Mouse (Mus musculus) pancreas, adult 10 weeks (tissue): ENCODE results near the gene Olfr688. TPM values are rescaled to one million over a fixed set of nuclear protein-coding genes. Genes with fewer than 3 reads are reported as not detected.

Source experiments
- polyA plus RNA-seq: library from polyadenylated mRNA; stranded (reverse); fragments of 350-450 nt; fragmentation: Illumina TruSeq; extraction: RNeasy Lipid Tissue Mini Kit (QIAGEN cat#74804); gene quantifications from one replicate; pipeline ENCODE4 v1.2.3, GENCODE M21; 2015; ENCODE audit warnings: low read depth, low replicate concordance; ENCODE audit not compliant: insufficient read depth

Olfr688 gene
- polyA plus RNA-seq: not detected

GRCm38 (mm10) chr7:105287795-105288194 lies at the start of gene Olfr688:
TSS of gene Olfr688 (plus strand) at chr7:105288095.

GRCm38 (mm10) chr7:105310865-105311264 lies 23.0 kb downstream of the Olfr688 start, which contains the start of gene Olfr689:
TSS of gene Olfr689 (plus strand) at chr7:105311165.

GRCm38 (mm10) chr7:105334004-105334403 lies 46.1 kb downstream of the Olfr688 start, which contains the start of gene Olfr690:
TSS of gene Olfr690 (minus strand) at chr7:105334104.

Other genes starting within 250 kb of the Olfr688 start
- gene Olfr677, start 236.7 kb upstream of the Olfr688 start, polyA plus RNA-seq: not detected
- not detected for gene Olfr678, start 223.6 kb upstream of the Olfr688 start, polyA plus RNA-seq
- gene Olfr679, start 206.9 kb upstream of the Olfr688 start, polyA plus RNA-seq: not detected
- gene Olfr680-ps1, start 195.3 kb upstream of the Olfr688 start, polyA plus RNA-seq: not detected
- not detected for gene Olfr681, start 171.3 kb upstream of the Olfr688 start, polyA plus RNA-seq
- not detected for gene Olfr683, start 141.1 kb upstream of the Olfr688 start, polyA plus RNA-seq
- not detected for gene Olfr684, start 124.4 kb upstream of the Olfr688 start, polyA plus RNA-seq
- gene Olfr685, start 102.1 kb upstream of the Olfr688 start, polyA plus RNA-seq: not detected
- gene Olfr686, start 80.6 kb upstream of the Olfr688 start, polyA plus RNA-seq: not detected
- gene Olfr689, start 23.1 kb downstream of the Olfr688 start, polyA plus RNA-seq: not detected
- gene Olfr690, start 46.0 kb downstream of the Olfr688 start, polyA plus RNA-seq: not detected
- not detected for gene Olfr691, start 54.2 kb downstream of the Olfr688 start, polyA plus RNA-seq
- not detected for gene Olfr692, start 80.1 kb downstream of the Olfr688 start, polyA plus RNA-seq
- not detected for gene Gm5901, start 86.9 kb downstream of the Olfr688 start, polyA plus RNA-seq
- gene Fam160a2, start 112.0 kb downstream of the Olfr688 start, polyA plus RNA-seq: 18.0 TPM
- gene Cnga4, start 116.5 kb downstream of the Olfr688 start, polyA plus RNA-seq: not detected
- not detected for gene Cckbr, start 137.6 kb downstream of the Olfr688 start, polyA plus RNA-seq
- 18.3 TPM for gene Cavin3, start 194.2 kb downstream of the Olfr688 start, polyA plus RNA-seq